Mouse (Mus musculus): ENCODE measurements around the gene Sirt2.

- TF ChIP-seq POLR2A (IDR thresholded peaks at IDR 0.05; ENCODE audit: control insufficient read depth, low read depth, low read length) (no peak), CTCF (IDR thresholded peaks at IDR 0.05; ENCODE audit: control insufficient read depth, insufficient read depth, insufficient replicate concordance, low read depth, low read length) (no peak)
Measured at GRCm38 (mm10) chr7:28817957-28818356, 51.4 kb downstream of the Sirt2 start.

Measured in testis, adult 2 months (tissue).